Mouse (Mus musculus): ENCODE data around the gene Enthd1.
A peak's percentile ranks its signal among the peaks of the same experiment; 100 is the strongest.
"Not testable (repeated sequence)": the region's sequence is repeated elsewhere in the genome, so short reads cannot be mapped to it uniquely, and the experiment has no call there.

Enthd1 gene

DNA sequence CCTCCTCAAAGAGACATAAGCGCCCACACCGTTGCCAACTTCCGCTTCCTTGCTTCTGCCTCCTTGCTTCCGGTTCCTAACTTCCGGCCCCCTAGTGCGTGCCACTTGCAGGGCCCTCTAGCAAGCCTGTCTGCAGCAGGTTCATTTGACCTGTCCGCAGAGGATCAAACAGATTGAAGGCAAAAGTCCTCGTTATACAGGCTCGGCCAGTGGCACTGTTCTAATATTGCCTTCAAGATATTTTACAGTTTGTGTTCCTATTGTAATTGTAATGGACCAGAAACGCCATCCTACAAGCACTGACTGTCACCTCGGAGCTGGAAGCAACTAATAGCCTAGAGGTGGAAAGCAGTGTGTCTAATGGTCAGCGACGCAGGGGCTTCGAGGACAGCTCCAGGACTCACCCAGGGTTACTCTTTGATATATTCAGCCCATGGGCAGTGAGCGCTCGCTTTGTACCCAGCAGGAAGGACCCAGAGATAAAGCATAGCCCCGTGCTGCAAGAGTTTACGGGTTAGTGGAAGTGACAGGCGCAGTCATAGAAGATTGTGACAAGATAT lies at the start of gene Enthd1:
Gene Enthd1, minus strand, starts transcription at position 51 of the 560 bp plus-strand sequence.
- DNase-seq: no peak

DNA sequence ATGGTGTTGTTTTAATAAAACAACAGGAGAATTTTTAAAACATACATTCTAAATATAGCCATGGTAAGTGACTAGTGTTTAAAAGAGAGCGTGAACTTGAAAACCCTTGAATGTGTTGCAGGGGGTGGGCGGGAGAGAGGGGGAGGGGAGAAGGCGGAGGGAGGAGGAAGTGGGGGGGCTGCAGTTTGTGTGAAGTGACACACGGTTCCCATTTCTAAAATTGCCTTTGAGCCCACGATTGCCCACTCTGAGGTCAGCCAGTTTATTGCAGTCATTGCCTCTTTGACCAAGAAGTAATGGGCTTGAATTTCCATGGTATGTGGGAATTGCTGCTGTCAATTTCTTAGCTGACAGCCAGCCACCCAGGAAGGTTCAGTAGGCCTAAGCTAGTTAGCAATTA lies 48.9 kb upstream of the Enthd1 start:
- DNase-seq: no peak

DNA sequence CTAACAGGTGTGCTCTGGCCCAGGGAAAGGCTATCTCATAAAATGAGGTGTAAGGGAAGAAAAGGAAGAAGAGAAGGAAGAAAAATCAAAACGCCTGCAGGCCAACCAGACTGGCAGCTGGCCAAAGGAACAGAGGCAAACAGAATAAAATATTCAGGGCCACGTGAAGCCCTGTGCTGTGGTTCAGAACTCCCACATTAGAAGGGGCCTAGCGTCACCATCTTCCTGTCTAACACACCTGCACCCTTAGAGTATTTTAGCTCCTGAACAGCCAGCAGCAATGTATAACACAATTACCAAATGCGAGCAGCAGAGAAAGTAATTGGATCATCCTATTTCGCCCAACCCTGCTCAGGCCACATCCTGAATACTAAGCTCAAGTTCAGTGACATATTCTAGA lies 46.5 kb upstream of the Enthd1 start:
- DNase-seq: no peak

DNA sequence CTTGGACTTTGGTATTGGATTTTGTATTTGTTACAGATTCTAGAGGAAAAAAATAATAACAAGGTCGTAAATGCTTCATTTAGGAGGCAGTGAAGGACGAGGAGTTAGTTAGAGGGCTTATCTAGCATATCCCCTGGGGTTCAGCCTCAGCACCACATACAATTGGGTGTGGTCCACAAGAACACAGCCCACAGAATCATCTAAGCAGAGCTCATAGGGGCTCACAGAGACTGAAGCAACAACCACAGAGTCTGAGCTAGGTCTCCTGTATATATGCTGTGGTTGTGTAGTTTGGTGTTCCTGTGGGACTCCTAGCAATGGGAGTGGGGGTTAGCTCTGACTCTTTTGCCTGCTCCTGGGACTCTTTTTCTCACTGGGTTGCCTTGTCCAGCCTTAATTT lies 45.4 kb upstream of the Enthd1 start:
- DNase-seq: no peak

DNA sequence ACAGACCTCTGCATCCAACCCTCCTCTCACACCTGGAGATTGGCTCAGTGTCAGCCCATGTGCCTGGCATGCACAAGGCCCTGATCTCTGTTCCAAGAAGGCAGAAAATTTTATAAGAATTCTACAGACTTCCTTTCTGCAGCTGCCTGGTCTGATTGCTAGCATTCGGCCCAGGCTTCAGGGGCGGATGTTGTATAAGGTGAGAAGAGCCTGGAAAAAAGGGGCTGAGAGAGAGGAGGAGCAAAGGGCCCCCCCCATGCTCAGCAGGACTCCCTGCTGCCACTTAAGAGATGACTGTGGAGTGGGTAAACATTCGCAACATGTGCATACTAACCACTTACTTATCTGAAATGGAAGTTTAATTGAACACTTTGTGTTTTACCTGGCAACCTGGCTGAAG lies 43.0 kb upstream of the Enthd1 start:
- DNase-seq: no peak

DNA sequence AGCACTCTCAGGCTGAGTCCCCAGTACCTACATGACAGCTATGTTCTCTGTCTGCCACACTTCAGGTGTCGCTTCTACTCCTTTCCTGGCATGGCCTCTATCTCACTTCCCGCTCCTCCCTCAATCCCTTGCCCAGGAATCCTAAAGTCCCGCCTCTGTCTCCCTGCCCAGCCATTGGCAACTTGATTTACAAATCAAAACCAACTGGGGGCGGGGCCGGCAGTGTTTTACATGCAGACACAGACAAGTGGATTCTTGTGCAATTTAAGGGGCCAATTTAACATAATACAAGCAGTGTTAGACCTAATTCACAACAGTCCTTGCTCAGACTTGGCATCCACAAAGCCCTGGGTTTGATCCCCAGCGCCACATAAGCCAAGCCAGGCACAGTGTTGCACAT lies 39.1 kb upstream of the Enthd1 start:
- DNase-seq: no peak

DNA sequence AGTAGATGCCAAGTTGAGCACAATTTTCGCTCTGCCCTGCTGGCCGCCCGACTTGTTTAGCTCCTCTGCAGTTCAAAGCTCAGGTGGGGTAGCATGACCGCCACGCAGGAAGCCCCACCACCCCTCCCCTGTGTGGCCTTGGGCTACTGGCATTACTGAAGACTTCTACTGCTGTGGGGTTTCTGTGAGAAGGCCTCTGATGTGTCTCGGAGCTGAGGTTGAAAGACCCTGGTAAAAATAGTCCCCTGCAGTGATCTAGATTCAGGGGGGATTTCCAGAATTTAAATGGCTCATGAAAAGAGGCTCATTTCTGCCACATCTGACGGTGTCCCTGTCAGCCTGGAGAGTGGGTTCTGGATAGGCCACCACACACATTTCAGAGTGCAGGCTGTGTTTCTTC lies 37.5 kb upstream of the Enthd1 start:
- peak; percentile 57 to 61 for DNase-seq

DNA sequence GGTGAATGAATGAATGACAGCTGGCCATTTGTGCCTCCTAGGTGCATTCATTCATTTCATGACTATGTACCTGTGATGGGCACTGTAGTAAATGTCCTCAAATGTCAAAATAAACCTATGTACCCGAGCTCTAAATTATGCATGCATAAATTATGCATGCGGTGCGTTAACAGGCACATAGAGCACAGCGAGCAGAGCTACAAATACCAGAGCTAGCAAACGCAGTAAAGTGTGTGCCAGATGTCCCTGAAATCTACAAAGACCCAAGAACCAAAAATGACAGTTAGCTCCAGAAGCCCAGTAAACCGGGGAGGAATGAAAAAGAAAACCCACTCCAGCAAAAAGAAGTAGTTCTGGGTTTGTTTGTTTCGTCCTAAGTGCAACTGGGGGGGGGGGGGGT lies 36.5 kb upstream of the Enthd1 start:
- DNase-seq: no peak

DNA sequence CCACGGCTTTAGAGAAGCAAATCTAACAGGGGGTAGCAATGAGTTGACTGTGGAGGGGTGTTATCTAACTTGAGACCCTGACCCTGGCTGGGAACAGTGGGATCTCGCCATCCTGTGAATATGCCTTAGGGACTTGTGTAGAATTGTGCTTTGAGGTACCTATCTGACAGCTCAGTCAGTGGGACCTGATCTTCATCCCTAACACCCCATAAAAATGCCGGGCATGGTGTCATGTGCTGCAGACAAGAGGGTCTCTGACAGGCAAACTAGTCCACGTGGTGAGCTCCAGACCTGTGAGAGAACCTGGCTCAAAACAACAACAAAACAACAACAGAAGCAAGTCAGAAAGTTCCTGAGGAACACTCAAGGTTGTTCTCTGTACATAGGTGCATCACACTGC lies 34.9 kb upstream of the Enthd1 start:
- no peak for DNase-seq

DNA sequence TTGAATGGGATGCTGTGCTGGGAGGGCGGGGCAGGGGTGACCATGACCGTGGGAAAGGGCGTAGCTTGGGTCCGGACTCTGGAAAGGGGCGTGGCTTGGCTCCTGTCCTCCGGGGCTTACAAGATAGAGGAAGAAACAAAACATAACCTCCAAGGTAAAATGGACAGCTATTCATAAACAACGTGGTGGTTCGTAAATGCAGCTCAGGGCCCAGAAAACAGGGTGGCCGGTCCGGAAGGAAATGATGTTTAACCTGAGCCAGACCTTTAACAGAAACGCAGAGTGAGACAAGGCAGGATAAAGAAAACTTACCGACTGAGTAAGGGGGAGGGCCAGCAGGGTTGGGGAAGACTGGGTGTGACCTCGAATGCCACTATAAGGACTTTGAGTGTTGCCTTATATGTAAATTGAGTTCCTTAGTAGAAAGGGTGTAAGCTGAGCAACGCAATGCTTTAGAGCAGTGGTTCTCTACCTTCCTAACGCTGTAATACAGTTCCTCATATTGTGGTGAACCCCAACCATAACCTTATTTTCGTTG lies 34.3 kb upstream of the Enthd1 start:
- peak; percentile 58 to 60 for DNase-seq

DNA sequence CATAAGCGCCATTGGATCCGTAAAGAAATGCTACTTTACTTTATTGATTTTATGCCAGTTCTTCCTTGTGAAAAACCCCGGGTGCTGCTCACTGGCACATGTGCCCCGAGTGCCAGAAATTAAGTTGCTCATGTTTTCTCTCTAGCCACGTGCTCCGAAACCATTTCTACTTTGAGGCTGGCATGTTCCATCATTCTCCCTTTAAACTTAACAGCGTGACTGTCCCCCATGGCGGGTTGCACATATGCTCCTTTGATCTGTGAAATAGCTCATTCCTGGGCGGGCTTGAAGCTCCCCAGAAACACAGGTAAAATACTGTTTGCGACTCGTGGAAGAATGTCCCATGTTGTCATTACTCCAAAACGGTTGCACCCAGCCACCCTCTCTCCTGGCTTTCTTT lies 33.8 kb upstream of the Enthd1 start:
- DNase-seq: no peak

DNA sequence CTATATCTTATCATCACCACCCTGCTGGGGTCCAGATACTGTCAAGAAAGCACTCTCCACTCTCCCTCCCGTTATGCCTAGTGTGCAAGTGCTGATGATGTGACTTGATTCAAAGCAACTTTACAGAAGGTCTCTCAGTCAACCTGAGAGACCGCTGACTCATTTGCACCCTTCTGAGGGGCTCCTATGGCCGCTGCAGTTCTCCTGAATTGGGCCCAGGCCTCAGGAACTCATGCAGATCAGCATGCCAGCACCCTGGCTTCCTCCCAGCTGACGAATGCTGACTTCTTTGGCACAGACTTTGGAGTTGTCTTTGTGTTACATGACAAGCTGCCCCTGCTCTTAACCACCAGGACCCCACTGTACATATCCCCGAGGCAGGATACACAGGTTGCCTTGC lies 28.9 kb upstream of the Enthd1 start:
- no peak for DNase-seq

DNA sequence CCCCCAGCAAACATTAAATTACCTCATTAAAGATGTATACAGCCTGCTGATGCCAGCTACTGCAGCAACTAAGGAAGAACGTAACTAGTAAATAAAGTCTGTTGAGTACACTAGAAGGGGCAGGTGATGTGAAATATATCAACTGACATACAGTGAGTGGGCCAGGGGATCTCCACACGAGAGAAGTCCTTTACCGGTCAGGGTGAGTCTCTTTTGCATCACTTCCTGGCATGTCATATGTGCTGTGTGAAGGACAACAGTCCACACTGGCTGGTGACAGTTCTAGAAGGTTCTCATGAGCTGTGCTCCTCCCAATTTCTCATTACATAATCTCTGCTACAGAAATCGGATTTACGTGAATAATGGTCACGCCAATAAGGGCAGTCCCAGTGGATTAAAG lies 27.8 kb upstream of the Enthd1 start:
- DNase-seq: no peak

DNA sequence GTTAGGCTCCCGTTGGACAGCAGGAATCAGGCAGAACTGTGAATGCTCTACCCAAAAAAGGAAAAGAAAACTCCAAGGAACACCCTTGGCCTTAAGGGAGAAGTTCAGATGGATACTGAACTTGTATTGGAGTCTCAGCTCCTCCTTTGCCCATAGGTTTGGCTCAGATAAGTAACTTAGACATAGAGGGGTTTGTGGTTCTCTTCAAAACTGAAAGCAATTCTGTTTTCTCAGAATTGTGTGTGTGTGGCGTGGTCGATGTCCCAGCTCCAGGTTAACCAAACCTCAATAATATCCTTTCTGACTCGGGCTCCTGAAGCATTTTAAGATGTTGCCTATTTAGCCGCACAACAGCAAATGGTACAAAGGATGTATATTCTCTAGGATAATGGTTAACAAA lies 25.7 kb upstream of the Enthd1 start:
- DNase-seq: no peak

DNA sequence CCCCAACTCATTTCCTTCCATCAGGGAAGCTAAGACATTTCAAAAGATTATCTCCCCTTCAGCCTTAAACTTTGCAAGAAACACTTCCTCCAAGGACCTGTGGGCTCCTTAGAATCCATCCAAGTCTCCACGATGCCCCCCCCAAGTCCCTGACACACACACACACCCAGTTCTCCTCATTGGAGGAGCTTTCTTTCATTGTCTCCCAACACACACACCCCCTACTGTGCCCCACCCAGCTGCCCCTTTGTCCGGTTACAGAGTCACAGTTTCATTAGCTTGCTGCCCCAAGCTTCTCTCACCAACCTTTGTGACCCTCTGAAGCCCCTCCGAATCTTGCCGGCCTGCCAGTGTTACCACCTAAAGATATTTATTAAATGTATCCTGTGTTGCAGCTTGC lies 21.3 kb upstream of the Enthd1 start:
- no peak for DNase-seq

DNA sequence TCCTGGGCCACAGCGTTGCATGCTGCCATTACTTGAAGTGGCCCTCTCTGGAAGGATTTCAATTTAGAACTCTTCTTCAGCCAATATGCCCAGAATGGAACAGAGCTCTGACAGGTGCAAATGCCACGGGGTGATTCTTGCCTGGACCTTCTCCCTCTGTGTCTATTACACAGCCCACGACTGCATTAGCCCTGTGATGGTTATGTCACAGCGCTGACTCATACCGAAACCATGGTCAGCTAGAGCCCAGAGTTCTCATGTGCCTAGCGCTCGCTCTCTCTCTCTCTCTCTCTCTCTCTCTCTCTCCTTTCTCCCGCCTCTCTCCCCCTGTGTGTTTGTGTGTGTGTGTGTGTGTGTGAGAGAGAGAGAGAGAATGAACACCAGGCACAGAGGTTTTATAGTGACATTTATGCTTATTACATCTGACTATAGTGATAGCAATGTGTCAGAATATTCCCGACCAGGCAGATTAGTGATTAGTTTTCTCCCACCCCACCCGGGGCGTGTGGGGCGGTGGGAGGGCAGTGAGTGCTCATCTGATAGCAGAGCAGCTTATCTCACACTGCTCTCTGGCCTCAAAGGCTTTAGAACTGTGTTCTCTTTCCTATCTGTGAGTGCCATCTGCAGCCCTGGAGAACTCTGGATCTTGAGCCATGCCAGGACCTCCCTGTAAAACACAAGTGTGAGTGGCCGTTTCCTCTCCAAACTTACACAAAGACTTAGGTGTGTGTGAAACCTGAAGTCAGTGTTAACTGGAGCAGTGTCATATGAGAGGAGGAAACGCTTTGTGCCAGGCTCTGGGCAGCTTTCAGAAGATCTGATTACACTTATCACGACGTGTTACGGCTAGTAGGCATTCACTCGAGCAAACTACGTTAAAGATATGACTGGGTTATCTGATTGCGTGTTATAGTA lies 17.9 kb upstream of the Enthd1 start:
- DNase-seq: no peak

DNA sequence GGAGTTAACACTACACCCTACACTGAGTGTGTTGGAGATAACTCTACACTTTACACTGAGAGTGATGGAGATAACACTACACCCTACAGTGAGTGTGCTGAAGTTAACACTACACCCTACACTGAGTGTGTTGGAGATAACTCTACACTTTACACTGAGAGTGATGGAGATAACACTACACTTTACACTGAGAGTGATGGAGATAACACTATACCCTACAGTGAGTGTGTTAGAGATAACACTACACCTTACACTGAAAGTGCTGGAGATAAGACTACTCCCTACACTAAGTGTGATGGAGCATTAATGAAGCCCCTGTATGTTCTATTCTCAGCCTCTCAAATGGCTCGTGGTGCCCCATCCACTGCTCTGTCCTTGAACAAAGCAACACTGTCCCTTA lies 15.6 kb upstream of the Enthd1 start:
- DNase-seq: not testable (repeated sequence)

DNA sequence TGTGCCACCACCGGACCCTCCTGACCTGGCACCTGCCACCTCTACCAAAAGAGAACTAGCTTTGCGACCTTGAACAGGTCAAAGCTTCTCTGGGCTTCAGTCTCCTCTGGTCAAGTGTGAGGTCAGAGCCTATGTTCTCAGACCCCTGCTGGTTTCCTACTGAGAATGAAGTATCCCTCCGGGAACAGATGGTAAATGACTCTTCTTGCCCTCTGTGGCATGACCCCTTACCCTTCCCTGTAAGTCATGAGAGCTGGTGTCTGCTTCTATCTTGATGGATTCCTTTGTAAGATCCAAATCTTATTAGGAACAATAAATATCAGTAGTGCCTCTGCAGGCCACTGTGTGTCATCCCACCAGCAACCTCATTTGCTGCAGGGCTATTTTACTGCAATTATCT lies 14.2 kb upstream of the Enthd1 start:
- DNase-seq: no peak

DNA sequence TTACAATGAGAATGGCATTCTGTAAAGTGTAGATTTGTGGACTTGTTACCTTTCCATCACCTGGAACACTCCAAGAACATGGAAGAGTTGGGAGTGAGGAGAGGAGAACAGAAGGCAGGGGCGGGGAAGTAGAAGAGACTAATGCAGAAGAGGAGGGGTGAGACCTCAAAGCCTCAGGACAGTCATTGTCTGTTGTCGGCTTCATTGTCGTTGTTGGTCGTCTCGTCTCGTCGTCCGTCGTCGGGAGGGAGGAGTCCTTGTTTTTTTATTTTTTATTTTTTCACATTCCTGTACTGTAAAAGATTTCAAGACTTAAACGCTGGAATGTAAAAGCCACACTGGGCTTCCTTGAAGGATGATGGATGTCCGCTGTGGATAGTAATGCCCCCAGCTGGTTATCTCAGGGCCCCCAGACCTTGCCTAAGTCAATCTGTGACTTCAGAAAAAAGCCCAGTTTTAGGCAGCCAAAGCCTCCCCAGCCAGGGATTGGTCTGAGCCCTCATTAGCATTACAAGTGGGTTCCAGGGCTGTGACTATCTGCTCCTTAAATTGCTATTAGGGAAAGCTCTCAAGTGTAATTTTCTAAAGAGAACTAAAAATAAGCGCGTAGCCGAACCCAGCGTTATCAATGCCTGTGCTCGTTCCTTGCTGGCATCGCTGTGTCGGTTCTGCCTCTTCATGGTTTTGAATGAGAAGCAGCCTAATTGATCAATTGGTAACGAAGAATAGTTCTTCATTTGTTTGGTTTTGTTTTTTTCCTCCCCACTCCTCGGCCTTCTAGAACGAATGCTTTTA lies 12.4 kb upstream of the Enthd1 start:
- DNase-seq: no peak

DNA sequence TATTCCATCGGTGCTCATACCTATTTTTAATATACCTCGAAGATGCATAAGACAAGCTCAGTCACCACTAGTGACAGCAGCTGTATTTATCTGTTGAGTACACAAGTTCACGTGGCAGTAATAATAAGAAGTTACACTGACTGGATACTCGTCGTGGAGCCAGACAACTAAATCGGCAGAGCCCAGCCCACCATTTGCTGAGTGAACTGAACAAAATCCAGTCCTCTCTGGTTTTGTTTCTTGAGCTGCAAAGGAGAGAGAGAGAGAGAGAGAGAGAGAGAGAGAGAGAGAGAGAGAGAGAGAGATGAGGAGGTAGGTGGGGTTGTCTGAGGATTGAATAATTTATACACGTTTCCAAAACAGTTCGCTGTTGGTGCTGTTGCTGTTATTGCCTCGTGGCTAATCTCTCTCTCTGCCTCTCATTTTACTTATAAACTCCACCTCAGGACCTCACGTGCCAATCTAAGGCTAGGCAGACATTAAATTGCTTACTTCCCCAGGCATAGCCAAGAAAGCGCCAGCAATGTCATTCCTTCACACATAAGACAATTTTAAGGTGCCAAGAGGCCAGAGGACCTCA lies 11.5 kb upstream of the Enthd1 start:
- no peak for DNase-seq

DNA sequence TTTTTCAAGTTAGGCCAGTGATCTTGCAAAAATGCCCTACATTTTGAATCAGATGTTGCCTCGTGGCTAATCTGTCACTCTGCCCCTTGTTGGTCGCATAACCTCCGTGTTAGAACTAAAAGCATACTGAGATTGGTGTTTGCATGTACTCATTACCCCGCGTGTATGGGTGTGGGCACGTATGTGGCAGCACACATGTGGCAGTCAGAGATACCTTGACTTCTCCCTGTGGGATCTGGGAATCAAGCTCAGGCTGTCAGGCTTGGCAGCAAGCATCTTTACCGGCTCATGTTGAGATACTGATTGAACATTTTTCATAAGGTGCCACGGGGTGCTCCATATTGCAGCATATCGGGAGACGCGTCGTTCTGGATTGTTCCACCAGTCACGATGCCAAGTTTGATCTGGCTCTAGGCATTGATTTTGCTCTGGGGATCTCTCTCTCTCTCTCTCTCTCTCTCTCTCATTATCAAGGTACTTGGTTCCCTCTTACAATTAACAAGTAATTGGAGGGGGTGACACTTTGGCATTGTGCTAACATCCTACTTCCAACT lies 10.9 kb upstream of the Enthd1 start:
- DNase-seq: no peak

DNA sequence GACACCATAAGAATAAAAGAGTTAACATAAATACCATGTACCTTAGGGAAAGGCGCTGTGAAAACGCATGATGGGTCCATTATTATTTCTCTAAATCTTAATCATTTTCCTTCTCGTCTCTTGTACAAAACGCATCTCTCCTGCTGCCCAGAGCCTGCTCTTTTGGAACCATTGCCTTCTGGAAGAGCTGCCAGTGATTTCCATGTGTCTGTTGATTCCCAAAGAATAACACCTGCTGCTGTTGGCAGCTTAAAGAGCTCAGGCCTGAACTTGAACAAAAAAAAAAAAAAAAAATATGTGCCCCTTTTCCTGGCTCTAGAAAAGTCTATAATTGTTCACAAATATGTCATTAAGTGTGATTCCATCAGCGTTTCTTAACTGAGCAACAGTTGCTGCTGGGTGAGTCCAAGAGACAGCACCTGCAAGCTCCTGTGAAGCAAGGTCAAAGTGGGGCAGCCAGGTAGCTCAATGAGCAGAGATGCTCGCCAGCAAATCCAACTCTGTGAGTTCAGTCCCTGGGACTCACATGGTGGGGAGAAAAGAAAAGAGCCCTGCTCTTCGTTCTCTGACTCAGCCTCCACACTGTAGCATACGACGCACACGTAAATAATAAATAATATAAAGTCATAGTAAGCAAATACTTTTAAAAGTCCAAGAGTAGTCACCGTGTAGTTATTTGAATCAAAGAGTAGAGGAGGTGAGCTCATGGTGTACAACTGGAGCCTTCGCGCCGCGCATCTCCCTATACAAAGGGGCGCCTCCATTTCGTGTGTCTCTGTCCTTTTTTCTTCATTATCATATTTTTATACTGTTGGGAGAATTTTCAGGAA lies 9.5 kb upstream of the Enthd1 start:
- DNase-seq: no peak

All from B cell, adult 2 months (primary cell).